Comparison of ENCODE assay signal across 10 mouse cellular contexts in genomic region chr14:19974429-19974828, GRCm38 (mm10). TPM values are rescaled to one million over a fixed set of nuclear protein-coding genes. Genes with fewer than 3 reads are reported as not detected.
DNase-seq lines count a peak whose midpoint lies in the region; ATAC-seq and TF ChIP-seq lines count a peak whose summit lies in the region.
"Had no signal": no experiment of that assay in that cellular context is flagged by ENCODE, and none has a peak within 500 bp of the region (broad histone marks: within the 10 kb centered on the region; RNA-seq: fewer than 3 reads in every experiment).

No protein-coding gene starts in this region.

- H3K27me3 ChIP-seq in lung, postnatal 0 days (replicated peaks; ENCODE audit: insufficient read depth, low read length): no peaks in the 10 kb centered on the region
- no peaks in the 10 kb centered on the region for H3K27me3 ChIP-seq in limb, embryonic 10.5 days (ENCODE audit: low read depth, poor library complexity, severe bottlenecking)
- H3K27me3 ChIP-seq in stomach, postnatal 0 days (ENCODE audit: control insufficient read depth, insufficient read depth, low read length): no peaks in the 10 kb centered on the region

- no peak overlapping the region for H3K9ac ChIP-seq in lung, postnatal 0 days (replicated peaks; ENCODE audit: low read depth)
- H3K9ac ChIP-seq in stomach, postnatal 0 days (ENCODE audit: low read length): no peak overlapping the region

- H3K4me3 ChIP-seq in lung, postnatal 0 days (ENCODE audit: low read depth, low read length): no peak overlapping the region; the same call in 1 of the 2 replicates
- peak overlapping the region; percentile 60; the same call in 1 of the 2 replicates for H3K4me3 ChIP-seq in limb, embryonic 10.5 days
- H3K4me3 ChIP-seq in stomach, postnatal 0 days (ENCODE audit: low read depth, low read length): no peak overlapping the region

- peak overlapping the region; percentile 44; the same call in 1 of the 2 replicates for H3K4me2 ChIP-seq in lung, postnatal 0 days (replicated peaks; ENCODE audit: low read depth, low read length)
- H3K4me2 ChIP-seq in stomach, postnatal 0 days (replicated peaks; ENCODE audit: low read depth): peak overlapping the region; percentile 28; the same call in 1 of the 2 replicates

- no peak for ATAC-seq in cerebellum, adult (ENCODE audit: insufficient number of reproducible peaks, low FRiP score, low TSS enrichment)
- ATAC-seq in lung, postnatal 0 days: no peak
- no peak for ATAC-seq in stomach, postnatal 0 days (ENCODE audit: low FRiP score, low TSS enrichment)

- TF ChIP-seq EP300 in lung, postnatal 0 days (IDR thresholded peaks at IDR 0.05): no peak
- TF ChIP-seq EP300 in stomach, postnatal 0 days (optimal IDR thresholded peaks at IDR 0.05): no peak

- 36% methylated on average over 5 of the region's 5 CpGs for WGBS in lung, postnatal 0 days
- WGBS in limb, embryonic 10.5 days: 69% methylated on average over 5 of the region's 5 CpGs
- WGBS in stomach, postnatal 0 days: 65% methylated on average over 5 of the region's 5 CpGs

- no peaks in the 10 kb centered on the region for H3K9me3 ChIP-seq in lung, postnatal 0 days (ENCODE audit: low read length)
- H3K9me3 ChIP-seq in limb, embryonic 10.5 days (replicated peaks): no peaks in the 10 kb centered on the region
- no peaks in the 10 kb centered on the region for H3K9me3 ChIP-seq in stomach, postnatal 0 days (ENCODE audit: control insufficient read depth, low read length)

- H3K4me1 ChIP-seq in lung, postnatal 0 days (ENCODE audit: insufficient read depth, low read depth, low read length): no peaks in the 10 kb centered on the region
- H3K4me1 ChIP-seq in limb, embryonic 10.5 days: peaks cover 48% of the 10 kb centered on the region
- H3K4me1 ChIP-seq in stomach, postnatal 0 days (replicated peaks; ENCODE audit: control insufficient read depth, insufficient read depth): no peaks in the 10 kb centered on the region

- peak; percentile 54 for DNase-seq in cerebellum, adult 9-10 months
- no peak for DNase-seq in lung, postnatal 0 days (ENCODE audit: low spot score)
- no peak for DNase-seq in lung, postnatal 10 days
- DNase-seq in limb, embryonic 10.5 days (ENCODE audit: low spot score): no peak
- no peak for DNase-seq in stomach, postnatal 0 days (ENCODE audit: low spot score)
- no peak for DNase-seq in urinary bladder, adult 18-20 months (ENCODE audit: low spot score in 2 of 2)
- no peak for DNase-seq in MN1 (ENCODE audit: low spot score)
- DNase-seq: adrenal gland, postnatal 10 days; kidney, postnatal 14 days had no signal

- H3K27ac ChIP-seq in lung, postnatal 0 days (ENCODE audit: low read length): no peak overlapping the region
- peak overlapping the region; percentile 77 for H3K27ac ChIP-seq in limb, embryonic 10.5 days
- no peak overlapping the region for H3K27ac ChIP-seq in stomach, postnatal 0 days (replicated peaks)

- 0 out of 2 replicates have a peak, but pooled peaks have one; percentile 15 for TF ChIP-seq CTCF in lung, postnatal 0 days (IDR thresholded peaks at IDR 0.05)
- TF ChIP-seq CTCF in stomach, postnatal 0 days (IDR thresholded peaks at IDR 0.05; ENCODE audit: low read depth): no peak

- no peaks in the 10 kb centered on the region for H3K36me3 ChIP-seq in lung, postnatal 0 days (ENCODE audit: insufficient read depth, low read length)
- H3K36me3 ChIP-seq in limb, embryonic 10.5 days: peaks cover 3% of the 10 kb centered on the region
- no peaks in the 10 kb centered on the region for H3K36me3 ChIP-seq in stomach, postnatal 0 days (ENCODE audit: control insufficient read depth, insufficient read depth, low read length)

RNA-seq across cellular contexts. Expression of gene Gng2, which starts 3.0 kb away (rescaled TPM):
- 27.9 and 29.5 TPM in 2 replicates for polyA plus RNA-seq in lung, postnatal 0 days (2015; fragmentation: Nextera tagmentation; extraction: Ambion mirVana)
- polyA plus RNA-seq in limb, embryonic 10.5 days (2016; fragmentation: Nextera tagmentation; extraction: Ambion mirVana): 63.9 and 72.1 TPM in 2 replicates
- 17.1 and 17.7 TPM in 2 replicates for polyA plus RNA-seq in stomach, postnatal 0 days (2015; fragmentation: Nextera tagmentation; extraction: Ambion mirVana)
